1 mouse cellular context compared by ENCODE assay signal in the genomic region with DNA sequence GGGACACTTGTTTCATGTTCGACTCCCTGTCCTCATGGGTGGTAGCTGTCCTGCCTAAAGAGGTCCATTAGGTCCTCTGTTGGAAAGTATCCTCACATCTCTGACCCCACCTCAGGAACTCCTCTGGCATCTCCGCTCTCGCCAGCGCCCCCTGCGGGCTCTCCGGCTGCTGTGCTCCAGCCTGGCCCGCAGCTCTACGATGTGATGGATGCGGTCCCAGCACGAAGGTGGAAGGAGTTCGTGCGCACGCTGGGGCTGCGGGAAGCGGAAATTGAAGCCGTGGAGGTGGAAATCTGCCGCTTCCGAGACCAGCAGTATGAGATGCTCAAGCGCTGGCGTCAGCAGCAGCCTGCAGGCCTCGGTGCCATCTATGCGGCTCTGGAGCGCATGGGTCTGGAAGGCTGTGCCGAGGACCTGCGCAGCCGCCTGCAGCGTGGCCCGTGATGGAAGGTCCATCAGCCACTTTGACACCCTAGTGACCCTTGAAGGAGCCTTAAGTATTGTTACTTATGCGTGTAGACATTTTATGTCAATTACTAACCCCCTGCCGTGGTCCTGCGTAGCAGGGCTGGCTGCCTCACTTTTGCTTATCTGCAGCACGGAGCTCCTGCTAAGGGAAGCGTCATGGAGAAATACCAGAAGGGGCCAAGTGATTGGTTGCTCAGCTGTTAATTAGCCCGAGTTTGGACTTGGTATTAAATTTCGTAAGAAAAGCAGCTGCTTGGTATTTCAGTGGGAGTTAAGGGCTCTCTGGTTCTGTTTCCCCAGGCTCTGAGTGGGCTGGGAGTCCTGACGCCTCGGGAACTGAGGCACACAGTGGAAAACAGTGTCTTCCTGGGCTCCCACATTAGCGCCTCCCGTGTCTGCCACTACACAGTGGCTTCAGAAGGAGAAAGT.
TF ChIP-seq lines count a peak whose summit lies in the region.

No protein-coding gene starts in this region.

TF ChIP-seq in CH12.LX, 34 proteins besides CTCF, POLR2A, EP300 and RAD21:
- TF ChIP-seq USF1 (IDR thresholded peaks at IDR 0.05; ENCODE audit: low read depth, low read length) = no peak
- no peak for TF ChIP-seq USF2 (conservative IDR thresholded peaks at IDR 0.05; ENCODE audit: low read depth, low read length)
- no peak for TF ChIP-seq ZMIZ1 (IDR thresholded peaks at IDR 0.05; ENCODE audit: low read depth, low read length)
- TF ChIP-seq NRF1 (IDR thresholded peaks at IDR 0.05; ENCODE audit: low read depth, low read length) = no peak
- TF ChIP-seq IRF4 (IDR thresholded peaks at IDR 0.05; ENCODE audit: low read depth, low read length) = no peak
- TF ChIP-seq JUN (IDR thresholded peaks at IDR 0.05; ENCODE audit: insufficient read depth, low read depth, low read length) = no peak
- no peak for TF ChIP-seq NELFE (IDR thresholded peaks at IDR 0.05; ENCODE audit: low read depth, low read length)
- no peak for TF ChIP-seq MAZ (IDR thresholded peaks at IDR 0.05; ENCODE audit: low read depth, low read length)
- TF ChIP-seq MAX (IDR thresholded peaks at IDR 0.05; ENCODE audit: low read length) = no peak
- no peak for TF ChIP-seq ZKSCAN1 (IDR thresholded peaks at IDR 0.05; ENCODE audit: borderline replicate concordance, low read depth, low read length)
- no peak for TF ChIP-seq ELF1 (IDR thresholded peaks at IDR 0.05; ENCODE audit: low read depth, low read length)
- no peak for TF ChIP-seq PAX5 (IDR thresholded peaks at IDR 0.05; ENCODE audit: low read length)
- TF ChIP-seq JUND (conservative IDR thresholded peaks at IDR 0.05; ENCODE audit: low read depth, low read length) = no peak
- no peak for TF ChIP-seq CHD1 (IDR thresholded peaks at IDR 0.05; ENCODE audit: low read depth, low read length)
- TF ChIP-seq GABPA (IDR thresholded peaks at IDR 0.05; ENCODE audit: insufficient replicate concordance, low read depth, low read length) = no peak
- no peak for TF ChIP-seq SMC3 (IDR thresholded peaks at IDR 0.05; ENCODE audit: low read depth, low read length)
